Mouse (Mus musculus) cerebellum, postnatal 10 days (tissue): Measurements from ENCODE around the gene Lsm5.

Source experiments
- DNase-seq, 2 experiments: peaks; one replicate each; pipeline ENCODE4 v3.0.0; 2021; ENCODE audit warnings: mixed read lengths in 2 of 2

Gene Lsm5

GRCm38 (mm10) chr6:56703931-56704900 is at the start of gene Lsm5:
Lsm5 (minus strand) TSS chr6:56704710.
- DNase-seq, result peak; percentile 86 to 89

GRCm38 (mm10) chr6:56753719-56754118 is 49.2 kb upstream of the Lsm5 start:
- DNase-seq, result no peak

- DNase-seq, result peak in 1 of 2 experiments; percentile 6
Observed at GRCm38 (mm10) chr6:56745950-56746543, 41.5 kb upstream of the Lsm5 start.

GRCm38 (mm10) chr6:56732545-56732944 is 28.0 kb upstream of the Lsm5 start:
- DNase-seq, result no peak

GRCm38 (mm10) chr6:56720877-56721276 is 16.4 kb upstream of the Lsm5 start:
- DNase-seq, result no peak

- DNase-seq, result no peak
Observed at GRCm38 (mm10) chr6:56719071-56719470, 14.6 kb upstream of the Lsm5 start.

- DNase-seq, result no peak
Observed at GRCm38 (mm10) chr6:56715270-56715666, 10.8 kb upstream of the Lsm5 start.

GRCm38 (mm10) chr6:56714574-56715269 is 10.2 kb upstream of the Lsm5 start, which contains the start of gene Avl9:
Avl9 (plus strand) TSS chr6:56714899.
- DNase-seq, result peak; percentile 99

- DNase-seq, result no peak
Observed at GRCm38 (mm10) chr6:56714186-56714573, 9.7 kb upstream of the Lsm5 start.

GRCm38 (mm10) chr6:56692445-56692844 is 12.1 kb downstream of the Lsm5 start:
- no peak for DNase-seq

GRCm38 (mm10) chr6:56691205-56691604 is 13.3 kb downstream of the Lsm5 start:
- peak; percentile 86 to 90 for DNase-seq

GRCm38 (mm10) chr6:56688238-56688637 is 16.3 kb downstream of the Lsm5 start:
- no peak for DNase-seq

GRCm38 (mm10) chr6:56664410-56664809 is 40.1 kb downstream of the Lsm5 start:
- DNase-seq, result no peak

- DNase-seq, result no peak
Observed at GRCm38 (mm10) chr6:56655393-56655792, 49.1 kb downstream of the Lsm5 start.

- DNase-seq, result peak; percentile 36 to 53
Observed at GRCm38 (mm10) chr6:56652121-56652592, 52.4 kb downstream of the Lsm5 start.
